Mouse (Mus musculus) cerebellum, postnatal 10 days (tissue): Measurements from ENCODE around the gene Cnga2.
"Not testable (repeated sequence)": the region's sequence is repeated elsewhere in the genome, so short reads cannot be mapped to it uniquely, and the experiment has no call there.

Experiments
- DNase-seq, 2 experiments: peaks; one replicate each; pipeline ENCODE4 v3.0.0; 2021; ENCODE audit warnings: mixed read lengths in 2 of 2

The Cnga2 gene

GRCm38 (mm10) chrX:71991549-71991948 is at the start of gene Cnga2:
Gene Cnga2, plus strand, starts transcription at chrX:71991849.
- no peak for DNase-seq

- peak; percentile 69 to 77 for DNase-seq
Observed at GRCm38 (mm10) chrX:71946631-71947030, 45.0 kb upstream of the Cnga2 start.

GRCm38 (mm10) chrX:71958366-71958765 is 33.3 kb upstream of the Cnga2 start:
- DNase-seq: no peak

- peak; percentile 77 to 83 for DNase-seq
Observed at GRCm38 (mm10) chrX:71962073-71963051, 29.3 kb upstream of the Cnga2 start, which contains the start of gene Prrg3. Gene Prrg3, plus strand, starts transcription at chrX:71962624.

- DNase-seq: no peak
Observed at GRCm38 (mm10) chrX:71963275-71963912, 28.3 kb upstream of the Cnga2 start.

- peak; percentile 3 to 5 for DNase-seq
Observed at GRCm38 (mm10) chrX:71968216-71968615, 23.4 kb upstream of the Cnga2 start.

GRCm38 (mm10) chrX:71968816-71969215 is 22.8 kb upstream of the Cnga2 start:
- DNase-seq: no peak

GRCm38 (mm10) chrX:71971325-71971724 is 20.3 kb upstream of the Cnga2 start:
- no peak for DNase-seq

GRCm38 (mm10) chrX:71972686-71973085 is 19.0 kb upstream of the Cnga2 start, which contains the start of gene Fate1:
Gene Fate1, plus strand, starts transcription at chrX:71972986.
- no peak for DNase-seq

GRCm38 (mm10) chrX:71977681-71978080 is 14.0 kb upstream of the Cnga2 start:
- not testable (repeated sequence) for DNase-seq

GRCm38 (mm10) chrX:71980443-71980842 is 11.2 kb upstream of the Cnga2 start:
- DNase-seq: no peak

GRCm38 (mm10) chrX:71981322-71981721 is 10.3 kb upstream of the Cnga2 start:
- DNase-seq: no peak

GRCm38 (mm10) chrX:71983205-71983604 is 8.4 kb upstream of the Cnga2 start:
- no peak for DNase-seq

GRCm38 (mm10) chrX:71983775-71984174 is 7.9 kb upstream of the Cnga2 start:
- peak; percentile 25 to 35 for DNase-seq

- no peak for DNase-seq
Observed at GRCm38 (mm10) chrX:71995972-71996371, 4.3 kb downstream of the Cnga2 start.

- DNase-seq: no peak
Observed at GRCm38 (mm10) chrX:72009930-72010329, 18.3 kb downstream of the Cnga2 start.

GRCm38 (mm10) chrX:72012236-72012635 is 20.6 kb downstream of the Cnga2 start:
- DNase-seq: peak; percentile 27

- peak; percentile 61 to 69 for DNase-seq
Observed at GRCm38 (mm10) chrX:72012804-72013203, 21.2 kb downstream of the Cnga2 start.

GRCm38 (mm10) chrX:72022241-72022640 is 30.6 kb downstream of the Cnga2 start:
- DNase-seq: no peak

GRCm38 (mm10) chrX:72022750-72023398 is 31.2 kb downstream of the Cnga2 start:
- DNase-seq: peak; percentile 49 to 71

- DNase-seq: no peak
Observed at GRCm38 (mm10) chrX:72023542-72023941, 31.9 kb downstream of the Cnga2 start.

- no peak for DNase-seq
Observed at GRCm38 (mm10) chrX:72044056-72044455, 52.4 kb downstream of the Cnga2 start.

GRCm38 (mm10) chrX:72047918-72048317 is 56.3 kb downstream of the Cnga2 start:
- no peak for DNase-seq
